Mouse (Mus musculus) ES-Bruce4 (cell line): ENCODE data around the gene Slc27a2. TPM values are rescaled to one million over a fixed set of nuclear protein-coding genes. Genes with fewer than 3 reads are reported as not detected.

ENCODE experiments used
- H3K27ac ChIP-seq: 2 replicates; pipeline ENCODE4 v1.5.1; 2012; ENCODE audit warnings: low read length, inconsistent platforms; ENCODE audit not compliant: insufficient read depth
- H3K27me3 ChIP-seq: 2 replicates; pipeline ENCODE4 v1.6.1; 2012; ENCODE audit warnings: mild to moderate bottlenecking, low read length, inconsistent platforms; ENCODE audit not compliant: control insufficient read depth, poor library complexity, insufficient read depth, severe bottlenecking
- H3K36me3 ChIP-seq: 2 replicates; pipeline ENCODE4 v1.6.1; 2012; ENCODE audit warnings: inconsistent platforms, mild to moderate bottlenecking, low read length, moderate library complexity; ENCODE audit not compliant: control insufficient read depth, poor library complexity, insufficient read depth, severe bottlenecking
- H3K4me1 ChIP-seq: one replicate; pipeline ENCODE4 v1.8.1; 2011; ENCODE audit warnings: low read length; ENCODE audit not compliant: control insufficient read depth, insufficient read depth
- H3K4me3 ChIP-seq: 2 replicates; pipeline ENCODE4 v1.5.1; 2011; ENCODE audit warnings: low read depth, mild to moderate bottlenecking, low read length
- H3K9ac ChIP-seq: 2 replicates; pipeline ENCODE4 v1.6.1; 2012; ENCODE audit warnings: low read depth, mild to moderate bottlenecking, inconsistent platforms; ENCODE audit not compliant: poor library complexity, severe bottlenecking
- H3K9me3 ChIP-seq: replicated peaks from 2 replicates; pipeline ENCODE4 v1.6.1; 2012; ENCODE audit warnings: mild to moderate bottlenecking, low read length, inconsistent platforms; ENCODE audit not compliant: control insufficient read depth, poor library complexity, insufficient read depth, severe bottlenecking
- CTCF ChIP-seq: IDR thresholded peaks from one replicate; pipeline ENCODE4 v1.8.1; 2011; ENCODE audit warnings: low read depth, low read length
- EP300 ChIP-seq: IDR thresholded peaks from 2 replicates; pipeline ENCODE4 v1.6.1; 2011; ENCODE audit warnings: low read depth, low read length; ENCODE audit not compliant: insufficient read depth
- POLR2A ChIP-seq: IDR thresholded peaks from one replicate; pipeline ENCODE4 v1.8.1; 2011; ENCODE audit warnings: low read length; ENCODE audit not compliant: insufficient read depth
- polyA plus RNA-seq: library from polyadenylated mRNA; stranded (reverse); fragments of >200 nt; gene quantifications from 2 replicates; pipeline ENCODE4 v1.2.4, GENCODE M21; 2011; ENCODE audit warnings: low read depth; ENCODE audit not compliant: missing spikeins, insufficient read depth, insufficient read length

The Slc27a2 gene
- polyA plus RNA-seq, 1 experiment: 9.7 TPM

GRCm38 (mm10) chr2:126593831-126594610 is 41.8 kb downstream of the Slc27a2 start:
- TF ChIP-seq EP300: no peak
- TF ChIP-seq CTCF: peak; percentile 90
- TF ChIP-seq POLR2A: no peak
- Histone ChIP-seq H3K4me1 (no peaks in the 10 kb centered on the region), H3K9ac (0 out of 2 replicates have a peak overlapping the region, but pooled peaks have one; percentile 7), H3K36me3 (no peaks in the 10 kb centered on the region), H3K9me3 (no peaks in the 10 kb centered on the region), H3K27ac (no peak overlapping the region), H3K4me3 (peak overlapping the region; percentile 36), H3K27me3 (no peaks in the 10 kb centered on the region)

GRCm38 (mm10) chr2:126596347-126597072 is 44.3 kb downstream of the Slc27a2 start:
- H3K4me1 ChIP-seq: no peaks in the 10 kb centered on the region
- H3K27ac ChIP-seq: no peak overlapping the region
- H3K27me3 ChIP-seq: no peaks in the 10 kb centered on the region
- no peaks in the 10 kb centered on the region for H3K36me3 ChIP-seq
- H3K9ac ChIP-seq: no peak overlapping the region
- no peaks in the 10 kb centered on the region for H3K9me3 ChIP-seq
- H3K4me3 ChIP-seq: no peak overlapping the region
- TF ChIP-seq EP300: no peak
- no peak for TF ChIP-seq POLR2A
- TF ChIP-seq CTCF: peak; percentile 7

GRCm38 (mm10) chr2:126597279-126598241 is 45.4 kb downstream of the Slc27a2 start:
- Histone ChIP-seq H3K4me3 (no peak overlapping the region), H3K9me3 (no peaks in the 10 kb centered on the region), H3K9ac (no peak overlapping the region), H3K36me3 (no peaks in the 10 kb centered on the region), H3K27me3 (no peaks in the 10 kb centered on the region), H3K4me1 (no peaks in the 10 kb centered on the region), H3K27ac (no peak overlapping the region)
- TF ChIP-seq CTCF (no peak), POLR2A (no peak), EP300 (no peak)

DNA sequence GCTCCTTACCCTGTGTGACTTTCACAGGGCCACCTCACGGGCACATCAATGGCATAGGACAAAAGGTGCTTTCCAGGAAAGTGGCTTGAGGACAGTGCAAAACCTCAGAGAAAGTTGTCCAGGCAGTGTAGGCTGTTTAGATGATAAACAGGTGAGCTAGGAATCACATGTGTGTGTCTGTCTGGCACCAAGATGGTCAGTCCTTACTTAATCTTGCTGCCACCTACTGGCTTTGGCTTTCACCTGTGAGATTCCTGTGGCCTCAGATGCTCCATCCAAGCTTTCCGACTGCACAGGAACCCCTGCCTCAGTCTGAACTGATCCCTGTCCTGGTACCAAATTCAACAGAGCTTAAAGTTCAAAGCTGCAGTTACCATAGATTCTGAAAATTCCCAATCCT is 46.2 kb downstream of the Slc27a2 start:
- Histone ChIP-seq H3K9ac (no peak overlapping the region), H3K27me3 (no peaks in the 10 kb centered on the region), H3K27ac (no peak overlapping the region), H3K36me3 (no peaks in the 10 kb centered on the region), H3K4me1 (no peaks in the 10 kb centered on the region), H3K9me3 (no peaks in the 10 kb centered on the region), H3K4me3 (no peak overlapping the region)
- TF ChIP-seq POLR2A (no peak), CTCF (peak; percentile 20)

- Histone ChIP-seq H3K27ac (no peak overlapping the region), H3K4me1 (no peaks in the 10 kb centered on the region), H3K9ac (no peak overlapping the region), H3K9me3 (no peaks in the 10 kb centered on the region), H3K36me3 (no peaks in the 10 kb centered on the region), H3K4me3 (no peak overlapping the region), H3K27me3 (no peaks in the 10 kb centered on the region)
- TF ChIP-seq CTCF (peak; percentile 29), EP300 (no peak)
These were observed 46.8 kb downstream of the Slc27a2 start for GRCm38 (mm10) chr2:126599005-126599404.
